Mouse (Mus musculus): ENCODE measurements at regions not wholly inside any gene's neighbourhood (a gene's known extent, or its start where the extent isn't known, plus 50 kb on each side); places are given as distances from the start of the nearest gene placed in this dataset.

- Histone ChIP-seq H3K9me3 (ENCODE audit: control insufficient read depth, low read length) (peaks cover 3% of the 10 kb centered on the region; the same call in 1 of the 2 replicates), H3K27me3 (replicated peaks; ENCODE audit: control insufficient read depth, insufficient read depth, low read length) (no peaks in the 10 kb centered on the region), H3K36me3 (ENCODE audit: control insufficient read depth, insufficient read depth, low read length) (no peaks in the 10 kb centered on the region), H3K4me3 (ENCODE audit: low read length) (no peak overlapping the region), H3K9ac (ENCODE audit: low read depth, low read length) (no peak overlapping the region), H3K4me2 (ENCODE audit: low read length) (no peak overlapping the region), H3K4me1 (ENCODE audit: control insufficient read depth, insufficient read depth, low read depth, low read length) (peaks cover 6% of the 10 kb centered on the region), H3K27ac (ENCODE audit: low read depth, low read length) (no peak overlapping the region)
- ATAC-seq: no peak
- WGBS: 71% methylated on average over 4 of the region's 4 CpGs
These were observed 237.1 kb upstream of the Mctp2 start for GRCm38 (mm10) chr7:72543501-72543900.

- H3K36me3 ChIP-seq (ENCODE audit: control insufficient read depth, insufficient read depth, low read length): no peaks in the 10 kb centered on the region
- H3K27ac ChIP-seq (ENCODE audit: low read depth, low read length): no peak overlapping the region
- peaks cover 6% of the 10 kb centered on the region for H3K4me1 ChIP-seq (ENCODE audit: control insufficient read depth, insufficient read depth, low read depth, low read length)
- H3K9ac ChIP-seq (ENCODE audit: low read depth, low read length): no peak overlapping the region
- no peaks in the 10 kb centered on the region for H3K27me3 ChIP-seq (replicated peaks; ENCODE audit: control insufficient read depth, insufficient read depth, low read length)
- peaks cover 3% of the 10 kb centered on the region; the same call in 1 of the 2 replicates for H3K9me3 ChIP-seq (ENCODE audit: control insufficient read depth, low read length)
- no peak overlapping the region for H3K4me3 ChIP-seq (ENCODE audit: low read length)
- 20% methylated on average over 4 of the region's 4 CpGs for WGBS
- no peak overlapping the region for H3K4me2 ChIP-seq (ENCODE audit: low read length)
- no peak for ATAC-seq
These were observed 237.5 kb upstream of the Mctp2 start for GRCm38 (mm10) chr7:72543946-72544345.

DNA sequence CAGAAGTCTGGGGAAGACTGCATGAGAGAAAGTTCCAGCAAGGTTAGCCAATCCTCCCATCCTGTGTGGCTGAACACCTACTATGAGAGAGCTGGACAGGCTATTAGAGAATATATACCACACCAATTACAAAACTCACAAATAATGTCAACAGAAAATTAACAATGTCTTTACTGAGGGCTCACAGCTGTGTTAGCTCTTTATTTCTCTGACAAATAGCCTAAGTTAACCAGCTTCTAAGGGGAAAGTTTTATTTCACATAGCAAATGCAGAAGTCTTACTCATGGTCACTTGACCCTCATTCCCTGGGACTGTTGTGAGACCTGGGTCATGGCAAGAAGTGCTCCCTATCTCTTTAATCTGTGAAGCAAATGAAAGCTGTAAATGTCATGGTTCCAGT, 261.0 kb upstream of the Mctp2 start:
- H3K4me3 ChIP-seq (ENCODE audit: low read length): no peak overlapping the region
- H3K4me2 ChIP-seq (ENCODE audit: low read length): no peak overlapping the region
- H3K9ac ChIP-seq (ENCODE audit: low read depth, low read length): no peak overlapping the region
- H3K9me3 ChIP-seq (ENCODE audit: control insufficient read depth, low read length): no peaks in the 10 kb centered on the region
- ATAC-seq: no peak
- H3K36me3 ChIP-seq (ENCODE audit: control insufficient read depth, insufficient read depth, low read length): no peaks in the 10 kb centered on the region
- H3K27ac ChIP-seq (ENCODE audit: low read depth, low read length): no peak overlapping the region
- H3K4me1 ChIP-seq (ENCODE audit: control insufficient read depth, insufficient read depth, low read depth, low read length): no peaks in the 10 kb centered on the region
- no peaks in the 10 kb centered on the region for H3K27me3 ChIP-seq (replicated peaks; ENCODE audit: control insufficient read depth, insufficient read depth, low read length)

DNA sequence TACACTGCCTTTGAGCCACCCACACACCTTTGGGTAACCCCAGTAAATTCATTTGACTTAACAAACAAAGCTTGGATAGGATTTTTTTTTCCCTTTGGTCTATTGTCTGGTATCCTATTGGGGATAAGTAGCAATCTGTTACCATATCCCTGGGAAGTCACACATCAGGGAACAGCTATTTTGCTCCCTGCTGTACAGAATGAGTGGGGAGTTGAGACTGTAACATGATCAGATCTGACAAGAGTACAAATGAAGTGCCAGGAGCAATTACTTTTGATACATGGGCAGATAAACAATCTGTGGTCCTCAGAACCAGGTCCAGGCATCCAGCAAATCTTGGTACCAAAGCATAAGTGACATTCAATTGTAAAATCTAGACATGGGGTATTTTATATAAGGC, 262.8 kb upstream of the Mctp2 start:
- Histone ChIP-seq H3K4me1 (ENCODE audit: control insufficient read depth, insufficient read depth, low read depth, low read length) (no peaks in the 10 kb centered on the region), H3K9me3 (ENCODE audit: control insufficient read depth, low read length) (no peaks in the 10 kb centered on the region), H3K4me3 (ENCODE audit: low read length) (no peak overlapping the region), H3K27ac (ENCODE audit: low read depth, low read length) (no peak overlapping the region), H3K27me3 (replicated peaks; ENCODE audit: control insufficient read depth, insufficient read depth, low read length) (no peaks in the 10 kb centered on the region), H3K36me3 (ENCODE audit: control insufficient read depth, insufficient read depth, low read length) (no peaks in the 10 kb centered on the region), H3K4me2 (ENCODE audit: low read length) (no peak overlapping the region), H3K9ac (ENCODE audit: low read depth, low read length) (no peak overlapping the region)
- no peak for ATAC-seq

DNA sequence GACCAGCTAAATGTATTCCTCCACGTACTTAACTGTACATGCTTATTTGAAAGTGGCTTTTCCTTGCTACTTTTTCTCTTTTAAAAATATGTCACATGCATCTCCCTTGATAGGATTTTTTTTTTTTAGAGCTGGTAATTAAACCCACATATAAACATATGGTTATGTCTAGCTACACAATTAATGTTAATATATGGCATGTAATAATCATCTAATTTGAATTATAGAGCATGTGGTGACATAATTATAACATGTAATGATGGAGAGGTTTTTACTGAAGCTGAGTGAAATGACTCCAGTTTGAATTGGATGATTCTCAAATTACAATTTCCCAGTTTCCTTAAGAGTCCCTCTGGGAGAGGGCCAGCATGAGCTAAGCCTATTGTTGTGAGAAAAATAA, 267.9 kb upstream of the Mctp2 start:
- Histone ChIP-seq H3K4me1 (ENCODE audit: control insufficient read depth, insufficient read depth, low read depth, low read length) (no peaks in the 10 kb centered on the region), H3K36me3 (ENCODE audit: control insufficient read depth, insufficient read depth, low read length) (no peaks in the 10 kb centered on the region), H3K27ac (ENCODE audit: low read depth, low read length) (no peak overlapping the region), H3K9ac (ENCODE audit: low read depth, low read length) (no peak overlapping the region), H3K4me3 (ENCODE audit: low read length) (no peak overlapping the region), H3K27me3 (replicated peaks; ENCODE audit: control insufficient read depth, insufficient read depth, low read length) (no peaks in the 10 kb centered on the region), H3K9me3 (ENCODE audit: control insufficient read depth, low read length) (no peaks in the 10 kb centered on the region), H3K4me2 (ENCODE audit: low read length) (no peak overlapping the region)
- WGBS: 52% methylated on average over 1 of the region's 1 CpGs
- no peak for ATAC-seq

DNA sequence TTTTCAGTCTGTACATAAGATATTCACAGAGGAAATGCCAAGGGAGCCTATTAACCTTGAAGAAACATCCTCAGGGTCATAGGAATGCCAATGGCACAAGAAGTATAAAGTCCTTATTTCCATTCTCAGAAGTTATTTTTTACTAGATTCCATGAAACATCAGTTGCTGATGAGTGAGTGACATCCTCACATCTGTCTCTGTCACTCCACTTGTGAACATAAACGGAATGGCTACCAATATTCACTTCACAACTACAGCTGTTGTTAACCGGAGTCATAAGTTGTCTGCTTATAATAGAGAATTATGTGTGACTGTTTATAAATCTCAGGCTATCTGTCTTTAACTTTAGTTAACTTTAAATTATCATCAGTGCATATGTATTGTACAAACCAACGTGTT, 278.0 kb upstream of the Mctp2 start:
- WGBS: 82% methylated on average over 3 of the region's 3 CpGs
- H3K4me1 ChIP-seq (ENCODE audit: control insufficient read depth, insufficient read depth, low read depth, low read length): no peaks in the 10 kb centered on the region
- ATAC-seq: no peak
- H3K27me3 ChIP-seq (replicated peaks; ENCODE audit: control insufficient read depth, insufficient read depth, low read length): no peaks in the 10 kb centered on the region
- no peak overlapping the region for H3K4me2 ChIP-seq (ENCODE audit: low read length)
- H3K4me3 ChIP-seq (ENCODE audit: low read length): no peak overlapping the region
- no peaks in the 10 kb centered on the region for H3K36me3 ChIP-seq (ENCODE audit: control insufficient read depth, insufficient read depth, low read length)
- no peaks in the 10 kb centered on the region for H3K9me3 ChIP-seq (ENCODE audit: control insufficient read depth, low read length)
- no peak overlapping the region for H3K9ac ChIP-seq (ENCODE audit: low read depth, low read length)
- H3K27ac ChIP-seq (ENCODE audit: low read depth, low read length): no peak overlapping the region

- Histone ChIP-seq H3K36me3 (ENCODE audit: control insufficient read depth, insufficient read depth, low read length) (no peaks in the 10 kb centered on the region), H3K27me3 (replicated peaks; ENCODE audit: control insufficient read depth, insufficient read depth, low read length) (no peaks in the 10 kb centered on the region), H3K4me3 (ENCODE audit: low read length) (no peak overlapping the region), H3K27ac (ENCODE audit: low read depth, low read length) (no peak overlapping the region), H3K9me3 (ENCODE audit: control insufficient read depth, low read length) (no peaks in the 10 kb centered on the region), H3K4me1 (ENCODE audit: control insufficient read depth, insufficient read depth, low read depth, low read length) (no peaks in the 10 kb centered on the region), H3K4me2 (ENCODE audit: low read length) (no peak overlapping the region), H3K9ac (ENCODE audit: low read depth, low read length) (no peak overlapping the region)
- WGBS: 69% methylated on average over 3 of the region's 3 CpGs
- no peak for ATAC-seq
These were observed 282.8 kb upstream of the Mctp2 start for GRCm38 (mm10) chr7:72589241-72589668.

DNA sequence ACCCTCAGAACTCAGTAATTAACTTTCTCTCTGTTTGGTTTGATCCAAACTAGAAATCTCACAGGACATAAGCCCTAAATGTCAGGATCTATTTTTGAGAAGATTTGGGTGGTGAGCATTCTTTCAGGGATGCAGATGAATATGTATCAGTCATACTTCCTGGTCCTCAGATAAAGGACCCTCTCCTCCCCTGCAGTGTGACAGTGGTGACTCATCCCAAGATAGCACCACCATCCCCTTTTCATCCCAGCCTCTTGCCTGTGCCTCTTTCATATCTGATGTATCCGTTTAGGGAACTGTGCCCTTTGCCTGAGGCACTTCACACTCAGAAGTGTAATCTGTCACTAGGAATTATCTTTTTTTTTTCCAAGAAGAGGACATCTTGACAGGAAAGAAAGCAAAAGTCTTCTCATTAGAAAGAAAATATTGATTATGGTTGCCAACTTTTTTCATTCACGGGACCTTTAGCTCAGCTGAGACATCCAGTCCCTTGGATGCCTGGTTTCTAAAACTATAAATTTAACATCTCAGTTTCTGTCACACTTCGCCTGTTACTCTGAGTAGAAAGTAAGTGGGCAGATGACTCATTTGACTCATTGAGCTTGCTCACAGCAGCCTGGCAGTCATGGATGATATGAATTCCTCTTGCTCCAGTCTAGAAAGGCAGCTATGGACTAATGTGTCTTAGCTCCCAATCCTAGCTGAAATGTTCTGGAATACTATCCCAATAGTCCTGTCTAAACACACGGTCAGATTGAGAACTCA, 284.1 kb upstream of the Mctp2 start:
- Histone ChIP-seq H3K36me3 (ENCODE audit: control insufficient read depth, insufficient read depth, low read length) (no peaks in the 10 kb centered on the region), H3K4me1 (ENCODE audit: control insufficient read depth, insufficient read depth, low read depth, low read length) (no peaks in the 10 kb centered on the region), H3K27ac (ENCODE audit: low read depth, low read length) (no peak overlapping the region), H3K4me3 (ENCODE audit: low read length) (no peak overlapping the region), H3K4me2 (ENCODE audit: low read length) (no peak overlapping the region), H3K27me3 (replicated peaks; ENCODE audit: control insufficient read depth, insufficient read depth, low read length) (no peaks in the 10 kb centered on the region), H3K9me3 (ENCODE audit: control insufficient read depth, low read length) (no peaks in the 10 kb centered on the region), H3K9ac (ENCODE audit: low read depth, low read length) (no peak overlapping the region)
- no peak for ATAC-seq
- 75% methylated on average over 4 of the region's 4 CpGs for WGBS

DNA sequence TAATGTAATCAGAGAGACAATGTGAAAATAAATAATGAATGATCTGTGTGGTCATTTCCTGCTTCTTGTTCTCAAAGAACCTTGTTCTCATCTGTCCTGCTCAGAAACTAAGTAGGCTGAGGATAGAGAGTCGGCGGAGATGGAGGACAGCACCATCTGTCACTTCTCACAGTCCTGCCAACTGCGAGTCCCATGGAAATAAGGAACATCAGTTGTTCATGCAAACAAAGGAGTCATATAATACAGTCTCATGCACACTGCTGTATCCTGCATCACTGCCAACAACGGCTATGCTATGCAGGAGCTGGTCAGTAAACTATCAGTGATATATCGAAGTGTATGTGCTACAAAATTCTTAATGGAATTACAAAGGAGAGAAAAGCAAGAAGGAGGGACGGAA, 285.7 kb upstream of the Mctp2 start:
- Histone ChIP-seq H3K36me3 (ENCODE audit: control insufficient read depth, insufficient read depth, low read length) (no peaks in the 10 kb centered on the region), H3K4me2 (ENCODE audit: low read length) (no peak overlapping the region), H3K9ac (ENCODE audit: low read depth, low read length) (no peak overlapping the region), H3K9me3 (ENCODE audit: control insufficient read depth, low read length) (no peaks in the 10 kb centered on the region), H3K4me1 (ENCODE audit: control insufficient read depth, insufficient read depth, low read depth, low read length) (no peaks in the 10 kb centered on the region), H3K27ac (ENCODE audit: low read depth, low read length) (0 out of 2 replicates have a peak overlapping the region, but pooled peaks have one; percentile 29), H3K27me3 (replicated peaks; ENCODE audit: control insufficient read depth, insufficient read depth, low read length) (no peaks in the 10 kb centered on the region), H3K4me3 (ENCODE audit: low read length) (no peak overlapping the region)
- WGBS: 42% methylated on average over 6 of the region's 6 CpGs
- ATAC-seq: peak; percentile 89
